Mouse (Mus musculus): ENCODE measurements around the gene Tubb4b. TPM values are rescaled to one million over a fixed set of nuclear protein-coding genes. Genes with fewer than 3 reads are reported as not detected.

Gene Tubb4b
- 448 and 518 TPM in 2 replicates for polyA plus RNA-seq (2015; fragmentation: Nextera tagmentation; extraction: Ambion mirVana)

DNA sequence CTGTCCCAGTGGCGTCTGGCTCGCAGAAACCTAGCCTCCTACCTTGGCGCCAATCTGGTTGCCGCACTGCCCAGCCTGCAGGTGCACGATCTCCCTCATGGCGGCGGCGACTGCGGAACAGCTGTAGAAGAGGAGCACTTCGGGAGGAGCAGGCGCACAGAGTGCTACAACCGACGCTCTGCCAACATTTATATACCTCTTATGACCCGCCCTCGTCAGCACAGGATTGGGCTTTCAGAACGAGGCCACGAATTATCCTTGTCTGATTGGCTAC, at the start of gene Tubb4b:
Gene Tubb4b (minus strand): TSS at position 211 of the 274 bp plus-strand sequence.
- WGBS: 0% methylated on average over 17 of the region's 17 CpGs
- H3K4me3 ChIP-seq: peak within 1 kb of the TSS; percentile 86

DNA sequence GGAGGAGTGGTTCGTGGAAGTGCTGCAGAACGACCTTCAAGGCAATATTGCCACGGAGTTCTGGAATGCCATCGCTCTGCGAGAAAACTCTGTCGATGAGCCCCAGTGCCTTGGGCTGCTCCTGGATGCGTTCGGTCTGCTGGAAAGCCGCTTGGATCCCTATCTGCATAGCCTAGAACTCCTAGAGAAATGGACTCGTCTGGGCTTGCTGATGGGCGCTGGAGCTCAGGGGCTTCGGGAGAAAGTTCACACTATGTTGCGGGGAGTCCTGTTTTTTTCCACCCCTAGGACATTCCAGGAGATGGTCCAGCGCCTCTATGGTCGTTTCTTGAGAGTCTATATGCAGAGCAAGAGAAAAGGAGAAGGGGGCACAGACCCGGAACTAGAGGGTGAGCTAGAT, 48.5 kb upstream of the Tubb4b start:
- H3K27ac ChIP-seq: no peak overlapping the region
- ATAC-seq: no peak
- H3K4me2 ChIP-seq: peak overlapping the region; percentile 91
- peak overlapping the region; percentile 92 for H3K9ac ChIP-seq
- peak overlapping the region; percentile 85 for H3K4me3 ChIP-seq
- H3K9me3 ChIP-seq (replicated peaks): no peaks in the 10 kb centered on the region
- peaks cover 38% of the 10 kb centered on the region for H3K4me1 ChIP-seq
- WGBS: 44% methylated on average over 16 of the region's 16 CpGs
- H3K36me3 ChIP-seq (ENCODE audit: poor library complexity, severe bottlenecking): peaks cover 70% of the 10 kb centered on the region
- no peaks in the 10 kb centered on the region for H3K27me3 ChIP-seq

More for the DNA sequence above, at the start of gene Tubb4b:
- H3K36me3 ChIP-seq (ENCODE audit: poor library complexity, severe bottlenecking): peaks cover 13% of the 10 kb centered on the region
- H3K4me1 ChIP-seq: peaks cover 32% of the 10 kb centered on the region
- H3K9me3 ChIP-seq (replicated peaks): no peaks in the 10 kb centered on the region
- H3K9ac ChIP-seq: peak within 1 kb of the TSS; percentile 93
- ATAC-seq: no peak
- peak within 1 kb of the TSS; percentile 96 for H3K4me2 ChIP-seq
- H3K27me3 ChIP-seq: 0 out of 2 replicates have a peak, but pooled peaks cover 3% of the 10 kb centered on the region
- peak within 1 kb of the TSS; percentile 98 for H3K27ac ChIP-seq

DNA sequence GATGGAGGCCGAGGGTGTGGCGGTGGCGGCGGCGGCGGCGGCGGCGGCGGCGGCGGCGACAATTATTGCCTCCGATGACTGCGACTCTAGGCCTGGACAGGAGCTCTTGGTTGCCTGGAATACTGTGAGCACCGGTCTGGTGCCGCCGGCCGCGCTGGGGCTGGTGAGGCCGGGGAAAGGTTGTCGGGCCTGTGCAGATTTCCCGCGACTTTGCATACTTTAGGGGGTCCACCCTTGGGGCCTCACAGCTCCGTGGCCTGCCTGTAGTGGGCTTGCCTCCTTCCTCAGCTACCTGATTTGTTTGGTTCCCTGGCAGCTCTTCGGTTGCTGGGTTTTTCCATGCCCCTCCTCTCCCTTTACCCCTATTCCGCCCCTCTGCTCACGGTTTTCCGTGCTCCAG, 48.0 kb upstream of the Tubb4b start:
- H3K27me3 ChIP-seq: no peaks in the 10 kb centered on the region
- under 1% methylated on average over 29 of the region's 29 CpGs for WGBS
- peak; percentile 72 for ATAC-seq
- peak overlapping the region; percentile 92 for H3K9ac ChIP-seq
- peaks cover 69% of the 10 kb centered on the region for H3K36me3 ChIP-seq (ENCODE audit: poor library complexity, severe bottlenecking)
- no peaks in the 10 kb centered on the region for H3K9me3 ChIP-seq (replicated peaks)
- H3K4me1 ChIP-seq: peaks cover 43% of the 10 kb centered on the region
- H3K27ac ChIP-seq: peak overlapping the region; percentile 1; the same call in 1 of the 2 replicates
- H3K4me2 ChIP-seq: peak overlapping the region; percentile 91
- peak overlapping the region; percentile 85 for H3K4me3 ChIP-seq

DNA sequence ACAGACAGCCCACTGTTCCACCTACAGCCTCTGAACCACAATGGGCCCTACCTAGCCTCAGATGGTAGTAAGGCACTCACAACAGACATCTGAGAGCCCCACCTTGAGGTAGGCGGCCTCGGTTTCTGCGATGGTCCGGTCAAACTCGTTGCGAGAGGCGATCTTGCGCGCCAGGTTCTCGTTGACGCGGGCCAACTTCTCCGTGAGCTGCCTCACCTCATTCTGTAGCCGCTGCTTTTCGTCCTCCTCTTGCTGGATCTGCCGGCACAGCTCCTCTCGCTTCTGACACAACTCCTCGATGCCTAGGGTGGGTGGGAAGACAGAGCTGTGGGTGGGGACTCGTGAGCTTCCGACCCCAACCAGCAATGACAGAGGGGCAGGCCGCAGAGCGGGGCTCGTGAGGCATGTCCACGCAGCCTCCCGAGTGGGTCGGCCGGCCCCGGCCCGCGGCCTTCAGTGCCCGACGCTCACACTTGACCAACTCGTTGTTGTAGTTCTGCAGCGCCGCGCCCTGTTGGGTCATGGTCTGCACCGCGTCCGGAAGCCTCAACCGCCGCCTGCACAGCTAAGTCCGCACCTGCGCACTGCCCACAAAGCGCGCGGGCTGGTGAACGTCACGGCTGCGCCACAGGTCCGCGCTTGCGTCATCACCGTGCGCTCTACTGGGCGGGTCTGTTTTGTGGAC, 47.5 kb upstream of the Tubb4b start, which contains the start of the genes Ssna1 and Anapc2:
Gene Ssna1 (minus strand): TSS at position 612 of the 685 bp plus-strand sequence.
Gene Anapc2 (plus strand): TSS at position 652 of the 685 bp plus-strand sequence.
- H3K9me3 ChIP-seq (replicated peaks): no peaks in the 10 kb centered on the region
- H3K4me1 ChIP-seq: peaks cover 48% of the 10 kb centered on the region
- peak within 1 kb of the TSS; percentile 68 for H3K27ac ChIP-seq
- ATAC-seq: peak; percentile 95
- peaks cover 64% of the 10 kb centered on the region for H3K36me3 ChIP-seq (ENCODE audit: poor library complexity, severe bottlenecking)
- peak within 1 kb of the TSS; percentile 91 for H3K4me2 ChIP-seq
- no peaks in the 10 kb centered on the region for H3K27me3 ChIP-seq
- peak within 1 kb of the TSS; percentile 92 for H3K9ac ChIP-seq
- WGBS: under 1% methylated on average over 55 of the region's 55 CpGs
- H3K4me3 ChIP-seq: peak within 1 kb of the TSS; percentile 85

GRCm38 (mm10) chr2:25267746-25268309, 43.3 kb upstream of the Tubb4b start:
- no peak overlapping the region; the same call in 1 of the 2 replicates for H3K27ac ChIP-seq
- no peak for ATAC-seq
- no peak overlapping the region for H3K4me2 ChIP-seq
- peaks cover 32% of the 10 kb centered on the region for H3K36me3 ChIP-seq (ENCODE audit: poor library complexity, severe bottlenecking)
- peaks cover 22% of the 10 kb centered on the region for H3K27me3 ChIP-seq
- H3K9ac ChIP-seq: 0 out of 2 replicates have a peak overlapping the region, but pooled peaks have one; percentile 30
- WGBS: 82% methylated on average over 4 of the region's 4 CpGs
- no peak overlapping the region for H3K4me3 ChIP-seq
- no peaks in the 10 kb centered on the region for H3K9me3 ChIP-seq (replicated peaks)
- peaks cover 70% of the 10 kb centered on the region for H3K4me1 ChIP-seq

- ATAC-seq: no peak
- H3K4me1 ChIP-seq: peaks cover 68% of the 10 kb centered on the region
- H3K9me3 ChIP-seq (replicated peaks): no peaks in the 10 kb centered on the region
- peaks cover 22% of the 10 kb centered on the region for H3K27me3 ChIP-seq
- H3K9ac ChIP-seq: peak overlapping the region; percentile 30
- H3K36me3 ChIP-seq (ENCODE audit: poor library complexity, severe bottlenecking): peaks cover 32% of the 10 kb centered on the region
- H3K27ac ChIP-seq: peak overlapping the region; percentile 31; the same call in 1 of the 2 replicates
- H3K4me3 ChIP-seq: no peak overlapping the region
- peak overlapping the region; percentile 99; the same call in 1 of the 2 replicates for H3K4me2 ChIP-seq
Observed at GRCm38 (mm10) chr2:25267241-25267640, 42.7 kb upstream of the Tubb4b start.

GRCm38 (mm10) chr2:25266720-25267119, 42.2 kb upstream of the Tubb4b start:
- Histone ChIP-seq H3K9ac (peak overlapping the region; percentile 30), H3K4me1 (peaks cover 70% of the 10 kb centered on the region)

GRCm38 (mm10) chr2:25265897-25266656, 41.6 kb upstream of the Tubb4b start:
- Histone ChIP-seq H3K9ac (peak overlapping the region; percentile 55), H3K36me3 (ENCODE audit: poor library complexity, severe bottlenecking) (peaks cover 32% of the 10 kb centered on the region), H3K4me1 (peaks cover 66% of the 10 kb centered on the region), H3K27me3 (peaks cover 22% of the 10 kb centered on the region), H3K9me3 (replicated peaks) (no peaks in the 10 kb centered on the region), H3K27ac (peak overlapping the region; percentile 25; the same call in 1 of the 2 replicates), H3K4me2 (peak overlapping the region; percentile 99), H3K4me3 (peak overlapping the region; percentile 3; the same call in 1 of the 2 replicates)
- no peak for ATAC-seq
- 67% methylated on average over 6 of the region's 6 CpGs for WGBS

More at GRCm38 (mm10) chr2:25266720-25267119, 42.2 kb upstream of the Tubb4b start:
- Histone ChIP-seq H3K27me3 (peaks cover 22% of the 10 kb centered on the region), H3K4me2 (peak overlapping the region; percentile 99), H3K27ac (no peak overlapping the region; the same call in 1 of the 2 replicates), H3K36me3 (ENCODE audit: poor library complexity, severe bottlenecking) (peaks cover 32% of the 10 kb centered on the region), H3K4me3 (no peak overlapping the region; the same call in 1 of the 2 replicates), H3K9me3 (replicated peaks) (no peaks in the 10 kb centered on the region)
- no peak for ATAC-seq
- WGBS: 42% methylated on average over 2 of the region's 2 CpGs

DNA sequence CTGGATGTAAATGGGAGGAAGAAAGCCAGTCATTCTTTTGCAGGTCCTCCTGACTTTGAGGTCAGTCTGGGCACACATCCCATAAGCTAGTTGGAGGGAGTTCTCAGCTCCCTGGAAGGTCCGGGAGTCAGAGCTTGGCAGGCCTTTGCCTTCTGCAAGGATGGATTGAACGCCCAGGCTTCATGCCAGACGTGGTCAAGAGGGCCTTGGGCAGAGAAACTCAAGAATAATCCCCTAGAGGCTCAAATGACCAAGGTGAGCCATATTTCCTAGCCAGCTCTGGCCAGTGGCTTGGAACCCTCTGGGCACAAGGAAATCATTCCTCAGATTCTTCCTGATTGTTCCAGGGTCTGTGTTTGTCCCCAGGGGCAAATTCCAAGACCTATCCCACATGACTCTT, 40.3 kb upstream of the Tubb4b start:
- ATAC-seq: no peak
- H3K4me1 ChIP-seq: peaks cover 58% of the 10 kb centered on the region
- H3K27me3 ChIP-seq: peaks cover 22% of the 10 kb centered on the region
- 73% methylated on average over 3 of the region's 3 CpGs for WGBS
- H3K9ac ChIP-seq: peak overlapping the region; percentile 35
- peaks cover 22% of the 10 kb centered on the region for H3K36me3 ChIP-seq (ENCODE audit: poor library complexity, severe bottlenecking)
- H3K9me3 ChIP-seq (replicated peaks): no peaks in the 10 kb centered on the region
- peak overlapping the region; percentile 99 for H3K4me2 ChIP-seq
- peak overlapping the region; percentile 66; the same call in 1 of the 2 replicates for H3K4me3 ChIP-seq
- H3K27ac ChIP-seq: no peak overlapping the region

DNA sequence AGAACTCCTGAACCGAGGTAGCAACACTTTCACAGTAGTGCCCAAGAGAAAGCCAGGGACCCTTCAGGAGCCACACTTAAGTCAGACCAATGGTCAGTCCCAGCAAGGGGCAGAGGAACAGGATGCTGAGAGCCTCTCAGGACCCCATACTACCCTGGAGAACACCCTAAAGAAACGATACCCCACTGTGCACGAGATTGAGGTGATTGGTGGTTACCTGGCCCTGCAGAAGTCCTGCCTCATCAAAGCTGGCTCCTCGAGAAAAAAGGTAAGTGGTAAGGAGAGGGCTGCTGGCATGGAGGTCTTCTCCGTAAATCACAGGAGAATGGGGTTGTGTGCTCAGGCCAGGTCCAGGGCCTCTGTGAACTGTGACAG, 39.8 kb upstream of the Tubb4b start:
- peaks cover 22% of the 10 kb centered on the region for H3K27me3 ChIP-seq
- ATAC-seq: no peak
- H3K4me2 ChIP-seq: peak overlapping the region; percentile 99
- H3K9me3 ChIP-seq (replicated peaks): no peaks in the 10 kb centered on the region
- peak overlapping the region; percentile 66 for H3K4me3 ChIP-seq
- peaks cover 58% of the 10 kb centered on the region for H3K4me1 ChIP-seq
- 78% methylated on average over 5 of the region's 5 CpGs for WGBS
- H3K36me3 ChIP-seq (ENCODE audit: poor library complexity, severe bottlenecking): peaks cover 16% of the 10 kb centered on the region
- H3K27ac ChIP-seq: no peak overlapping the region
- peak overlapping the region; percentile 75; the same call in 1 of the 2 replicates for H3K9ac ChIP-seq

GRCm38 (mm10) chr2:25263623-25264285, 39.3 kb upstream of the Tubb4b start:
- no peak overlapping the region for H3K27ac ChIP-seq

More at GRCm38 (mm10) chr2:25263623-25264285, 39.3 kb upstream of the Tubb4b start:
- Histone ChIP-seq H3K4me2 (peak overlapping the region; percentile 99), H3K4me1 (peaks cover 58% of the 10 kb centered on the region), H3K4me3 (peak overlapping the region; percentile 66), H3K36me3 (ENCODE audit: poor library complexity, severe bottlenecking) (peaks cover 11% of the 10 kb centered on the region; the same call in 1 of the 2 replicates), H3K9ac (peak overlapping the region; percentile 75), H3K9me3 (replicated peaks) (no peaks in the 10 kb centered on the region), H3K27me3 (peaks cover 22% of the 10 kb centered on the region)
- ATAC-seq: no peak
- 25% methylated on average over 12 of the region's 12 CpGs for WGBS
